Mouse (Mus musculus): ENCODE measurements at regions not wholly inside any gene's neighbourhood (a gene's known extent, or its start where the extent isn't known, plus 50 kb on each side); places are given as distances from the start of the nearest gene placed in this dataset.

GRCm38 (mm10) chr7:37093721-37094120 is 395.8 kb downstream of the Tshz3 start:
- TF ChIP-seq POLR2A (IDR thresholded peaks at IDR 0.05; ENCODE audit: low read depth, low read length), result no peak
- TF ChIP-seq CTCF (conservative IDR thresholded peaks at IDR 0.05; ENCODE audit: insufficient read depth, insufficient read length, low read depth, low read length), result no peak

All from kidney, adult 2 months (tissue).